Mouse (Mus musculus) stomach, postnatal 0 days (tissue): ENCODE measurements around the gene Atp8a2.

ENCODE experiments used
- CTCF ChIP-seq: IDR thresholded peaks from 2 replicates; pipeline ENCODE4 v1.5.1; 2016; ENCODE audit warnings: antibody characterized with exemption, low read depth, mild to moderate bottlenecking, moderate library complexity
- EP300 ChIP-seq: optimal IDR thresholded peaks from 2 replicates; pipeline ENCODE3; 2016; ENCODE audit warnings: antibody characterized with exemption

DNA sequence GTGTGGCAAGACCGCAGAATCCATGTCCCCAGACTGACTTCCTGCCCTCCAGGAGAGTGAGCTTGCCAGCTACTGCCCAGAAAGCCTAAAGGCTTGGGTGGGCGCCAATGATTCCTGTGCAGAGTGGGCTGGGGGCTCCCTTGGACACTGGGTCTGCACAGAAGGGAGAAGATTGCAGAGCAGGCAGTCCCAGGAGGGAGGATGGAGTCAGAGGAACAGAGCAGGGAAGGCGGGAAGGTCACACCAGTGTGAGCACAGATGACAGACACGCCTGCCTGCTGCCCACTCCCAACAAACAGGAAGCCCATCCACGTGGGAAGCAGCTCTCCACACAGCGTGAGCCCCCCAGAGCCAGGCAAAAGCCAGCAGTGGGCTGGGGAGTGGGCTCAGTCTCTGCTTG lies 547.6 kb downstream of the Atp8a2 start:
- TF ChIP-seq EP300, result no peak
- TF ChIP-seq CTCF, result no peak
